ENCODE assay signal across 26 mouse cellular contexts in the genomic region with DNA sequence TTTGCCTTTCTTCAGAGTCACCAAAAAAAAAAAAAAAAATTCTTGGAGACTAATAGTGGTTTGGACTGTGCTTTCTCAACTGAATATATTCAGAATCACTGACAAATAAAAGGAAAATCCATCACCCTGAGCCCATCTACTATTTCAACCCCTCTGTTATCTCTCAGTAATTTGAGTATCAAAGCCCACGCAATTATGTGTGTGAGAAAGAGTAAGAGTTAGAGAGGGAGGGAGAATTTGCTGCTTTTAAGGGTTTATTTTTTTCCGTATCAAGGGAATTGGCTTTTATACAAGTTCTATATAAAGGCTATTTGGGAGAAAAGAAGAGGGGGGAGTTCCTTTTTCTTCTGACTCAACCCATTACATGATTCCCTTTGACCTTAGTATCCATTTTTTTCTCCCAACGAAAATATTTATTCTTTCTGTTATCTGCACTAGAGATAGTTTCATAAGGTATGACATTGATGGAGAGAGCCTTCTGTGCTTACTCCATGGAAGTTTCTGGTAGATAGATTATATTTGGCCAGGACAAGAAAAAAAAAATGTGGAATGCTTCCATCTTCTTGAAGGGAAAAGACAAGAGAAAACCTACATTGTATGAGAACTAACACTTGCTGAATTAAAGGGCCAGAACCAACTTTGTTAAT.
"Had no signal": no experiment of that assay in that cellular context is flagged by ENCODE, and none has a peak within 500 bp of the region (broad histone marks: within the 10 kb centered on the region; RNA-seq: fewer than 3 reads in every experiment).

No protein-coding gene starts in this region.

- H3K9me3 ChIP-seq: forebrain, embryonic 15.5 days; heart, embryonic 12.5 days; heart, embryonic 15.5 days; hindbrain, embryonic 10.5 days; hindbrain, embryonic 12.5 days; intestine, embryonic 15.5 days; limb, embryonic 10.5 days; limb, embryonic 12.5 days had no signal

- H3K4me3 ChIP-seq: forebrain, embryonic 15.5 days; heart, adult 2 months; heart, embryonic 12.5 days; heart, embryonic 15.5 days; hindbrain, embryonic 10.5 days; hindbrain, embryonic 12.5 days; intestine, embryonic 15.5 days; layer of hippocampus, adult 2 months; left cerebral cortex, adult 2 months; limb, embryonic 10.5 days; limb, embryonic 12.5 days had no signal

- H3K27me3 ChIP-seq: forebrain, embryonic 15.5 days; heart, embryonic 12.5 days; heart, embryonic 15.5 days; hindbrain, embryonic 12.5 days; intestine, embryonic 15.5 days; limb, embryonic 12.5 days had no signal

- H3K36me3 ChIP-seq: forebrain, embryonic 15.5 days; heart, embryonic 12.5 days; heart, embryonic 15.5 days; hindbrain, embryonic 12.5 days; intestine, embryonic 15.5 days; limb, embryonic 10.5 days; limb, embryonic 12.5 days had no signal

- H3K4me2 ChIP-seq: forebrain, embryonic 15.5 days; heart, embryonic 12.5 days; heart, embryonic 15.5 days; hindbrain, embryonic 12.5 days; hindbrain, embryonic 14.5 days; intestine, embryonic 15.5 days; limb, embryonic 12.5 days had no signal

- H3K27ac ChIP-seq: forebrain, embryonic 15.5 days; heart, adult 2 months; heart, embryonic 15.5 days; hindbrain, embryonic 10.5 days; hindbrain, embryonic 12.5 days; hindbrain, embryonic 14.5 days; intestine, embryonic 15.5 days; layer of hippocampus, adult 2 months; left cerebral cortex, adult 2 months; limb, embryonic 10.5 days; limb, embryonic 12.5 days had no signal

- H3K4me1 ChIP-seq: forebrain, embryonic 15.5 days; heart, embryonic 12.5 days; heart, embryonic 15.5 days; hindbrain, embryonic 10.5 days; hindbrain, embryonic 12.5 days; intestine, embryonic 15.5 days; limb, embryonic 10.5 days; limb, embryonic 12.5 days had no signal

- DNase-seq: forebrain, postnatal 0 days; gastrocnemius, postnatal 14 days; gastrocnemius, postnatal 36 days; heart, adult 11 months; heart, adult 2 months; heart, postnatal 14 days; heart, postnatal 4 days; kidney, adult 18-20 months; kidney, adult 8-10 months; kidney, postnatal 10 days; kidney, postnatal 25 days; kidney, postnatal 4 days had no signal

- H3K9ac ChIP-seq: forebrain, embryonic 15.5 days; forebrain, postnatal 0 days; heart, embryonic 12.5 days; heart, embryonic 15.5 days; hindbrain, embryonic 12.5 days; hindbrain, embryonic 14.5 days; intestine, embryonic 15.5 days; limb, embryonic 12.5 days had no signal

- ATAC-seq: forebrain, embryonic 15.5 days; forebrain, postnatal 0 days; hindbrain, embryonic 16.5 days; inflammation-experienced regulatory T-cells, adult 6 months; intestine, embryonic 15.5 days; intestine, postnatal 0 days had no signal
